Comparison of ENCODE assay signal across 17 mouse cellular contexts in genomic region chr9:123245146-123245545, GRCm38 (mm10). TPM values are rescaled to one million over a fixed set of nuclear protein-coding genes. Genes with fewer than 3 reads are reported as not detected.
"Had no signal": no experiment of that assay in that cellular context is flagged by ENCODE, and none has a peak within 500 bp of the region (broad histone marks: within the 10 kb centered on the region; RNA-seq: fewer than 3 reads in every experiment).

No protein-coding gene starts in this region.

- H3K27me3 ChIP-seq: neural tube, embryonic 13.5 days; neural tube, embryonic 15.5 days; stomach, embryonic 15.5 days had no signal

- H3K36me3 ChIP-seq: neural tube, embryonic 13.5 days; neural tube, embryonic 15.5 days; stomach, embryonic 15.5 days had no signal

- H3K9me3 ChIP-seq: neural tube, embryonic 13.5 days; neural tube, embryonic 15.5 days; stomach, embryonic 15.5 days had no signal

- H3K4me3 ChIP-seq: neural tube, embryonic 13.5 days; neural tube, embryonic 15.5 days; stomach, embryonic 15.5 days had no signal

- H3K27ac ChIP-seq: neural tube, embryonic 13.5 days; neural tube, embryonic 15.5 days; stomach, embryonic 15.5 days; stomach, postnatal 0 days had no signal

- H3K4me1 ChIP-seq: neural tube, embryonic 13.5 days; neural tube, embryonic 15.5 days; stomach, embryonic 15.5 days had no signal

- DNase-seq: retina, postnatal 1 day; right cerebral cortex, adult 18-20 months; right cerebral cortex, postnatal 14 days; right cerebral cortex, postnatal 25 days; right cerebral cortex, postnatal 4 days; spleen, adult 18-20 months; thymus, adult 18-20 months; thymus, adult 2 months; thymus, postnatal 14 days; thymus, postnatal 25 days; thymus, postnatal 36 days; thymus, postnatal 4 days had no signal

- H3K9ac ChIP-seq: neural tube, embryonic 13.5 days; neural tube, embryonic 15.5 days; stomach, embryonic 15.5 days had no signal

RNA-seq across cellular contexts. Expression of gene Cdcp1, which starts 29.3 kb away (rescaled TPM):
- total RNA-seq: neutrophil, adult 5-6 weeks had no signal
